Mouse (Mus musculus): ENCODE data around the gene Nudt9.

DNA sequence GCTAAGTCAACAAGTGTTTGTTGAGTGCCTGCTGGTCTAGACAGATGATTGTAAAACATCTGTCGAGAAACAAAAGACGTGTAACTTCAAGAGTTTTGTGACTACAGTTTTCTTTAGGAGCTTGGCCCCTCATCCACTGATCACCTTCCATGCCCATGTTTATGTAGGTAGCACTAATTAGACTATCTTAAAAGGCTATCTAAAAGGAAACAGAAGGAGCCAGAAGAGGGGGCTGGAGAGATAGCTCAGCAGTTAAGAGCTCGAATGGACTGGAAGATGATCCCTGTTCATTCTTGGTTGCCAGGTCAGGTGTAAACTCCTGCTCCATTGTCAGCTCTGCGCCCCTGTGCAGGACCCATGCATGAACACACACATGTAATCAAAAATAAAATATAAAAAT, 2.0 kb downstream of the Nudt9 start:
- TF ChIP-seq CTCF (conservative IDR thresholded peaks at IDR 0.05; ENCODE audit: low read length) (no peak; the same call in 1 of the 2 replicates), POU5F1 (IDR thresholded peaks at IDR 0.05; ENCODE audit: borderline replicate concordance, low read length) (no peak), NANOG (IDR thresholded peaks at IDR 0.05; ENCODE audit: borderline replicate concordance, low read length) (no peak)
